Mouse (Mus musculus) c-Kit-positive CD71-negative TER-119-negative erythroid progenitor cells, embryonic 14.5 days (primary cell): ENCODE measurements around the gene Gm8122.
"Not testable (repeated sequence)": the region's sequence is repeated elsewhere in the genome, so short reads cannot be mapped to it uniquely, and the experiment has no call there.

Experiments
- DNase-seq: peaks from one replicate; pipeline ENCODE4 v3.0.0-alpha.2; 2013; ENCODE audit warnings: low read depth

Gene Gm8122

DNA sequence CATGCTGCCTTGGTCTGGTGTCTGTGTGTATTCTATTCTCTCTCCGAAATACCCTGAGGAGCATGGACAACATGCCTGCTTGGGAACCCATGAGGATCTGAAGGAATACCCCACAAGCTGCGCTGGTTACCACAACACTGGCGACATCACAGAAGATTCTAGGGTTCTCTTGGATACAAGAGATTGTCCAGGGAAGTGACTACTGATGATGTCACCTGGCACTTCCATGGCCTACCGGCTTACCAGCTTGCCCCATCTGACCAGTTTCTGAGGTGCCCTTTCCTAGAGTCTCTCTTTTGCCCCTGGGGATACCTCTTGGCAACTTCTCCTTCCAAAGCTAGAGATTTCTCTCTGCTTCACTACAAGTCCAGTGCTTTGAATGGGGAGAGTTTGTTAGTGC lies at the start of gene Gm8122:
Gene Gm8122 (minus strand): TSS at position 101 of the 400 bp plus-strand sequence.
- DNase-seq = not testable (repeated sequence)

DNA sequence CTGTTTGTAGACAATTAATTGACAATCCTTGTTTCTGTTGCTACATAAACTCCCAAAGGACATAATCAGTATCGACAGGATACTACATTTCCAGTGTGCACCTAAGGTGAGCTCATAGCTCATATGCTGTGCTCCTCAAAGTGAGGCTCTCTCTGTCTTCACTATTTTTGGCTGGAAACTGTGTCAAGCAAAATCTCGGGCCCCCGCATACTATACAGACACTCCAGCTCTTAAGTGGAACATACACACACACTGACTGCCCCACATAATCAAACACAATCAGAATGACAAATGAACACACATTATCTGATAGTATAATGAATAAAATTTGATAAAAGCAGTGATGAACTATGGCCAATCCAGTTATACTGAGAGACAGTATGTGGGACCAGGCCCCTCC lies 43.6 kb upstream of the Gm8122 start:
- DNase-seq = not testable (repeated sequence)

DNA sequence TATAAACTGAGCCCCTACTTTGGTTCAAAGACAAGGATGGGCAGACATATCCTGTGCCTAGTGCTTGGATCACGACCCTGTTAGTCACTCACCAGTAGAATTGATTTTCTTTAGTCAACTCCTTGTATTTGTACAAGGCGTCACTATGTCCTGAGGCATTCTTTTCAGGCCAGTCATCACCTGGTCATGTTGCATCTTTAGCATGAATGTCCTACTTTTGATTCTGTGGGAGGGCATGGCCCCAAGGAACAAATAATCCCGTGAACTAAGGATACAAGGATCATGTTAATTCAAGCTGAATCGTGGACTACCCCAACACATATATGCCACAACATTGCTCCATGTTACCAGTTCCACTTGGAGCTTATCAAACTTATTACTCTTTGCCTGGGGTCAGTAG lies 43.0 kb upstream of the Gm8122 start:
- DNase-seq = not testable (repeated sequence)

DNA sequence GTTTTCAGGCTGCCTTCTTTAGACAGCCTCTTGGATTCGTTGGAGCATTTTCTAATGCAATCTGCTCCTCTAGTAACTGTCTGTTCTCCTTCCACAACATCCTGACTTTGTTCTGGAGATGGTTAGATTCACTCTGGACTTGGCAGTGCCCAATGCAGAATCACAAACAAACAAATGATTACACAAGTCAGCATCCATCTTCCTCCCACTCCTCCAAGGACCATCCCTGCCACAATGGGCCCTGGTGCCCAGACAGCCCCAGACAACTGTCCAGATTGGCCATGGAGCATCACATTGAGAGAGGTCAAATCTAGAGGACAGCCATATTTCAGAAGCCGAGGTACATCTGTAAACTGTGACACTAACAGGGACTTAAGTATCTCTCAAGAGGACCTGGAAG lies 42.4 kb upstream of the Gm8122 start:
- DNase-seq = not testable (repeated sequence)

DNA sequence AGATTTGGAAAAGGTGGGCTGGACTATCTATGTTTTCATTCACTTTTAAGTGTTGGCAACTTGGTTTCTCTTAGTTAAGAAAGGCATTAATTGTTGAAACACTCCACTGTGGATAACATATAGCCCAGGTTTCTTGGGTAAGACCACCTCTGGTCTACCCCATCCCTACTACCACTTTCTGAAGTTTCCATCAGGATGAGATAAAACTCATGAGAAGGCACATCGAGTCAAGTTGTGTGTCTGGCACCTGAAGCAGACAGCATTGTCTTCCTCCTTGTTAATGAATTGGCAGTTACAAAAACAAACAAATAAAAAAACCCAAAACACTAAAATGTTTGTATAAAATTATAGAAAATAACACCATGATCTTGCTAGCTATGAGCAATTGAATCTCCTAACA lies 40.6 kb upstream of the Gm8122 start:
- DNase-seq = not testable (repeated sequence)

DNA sequence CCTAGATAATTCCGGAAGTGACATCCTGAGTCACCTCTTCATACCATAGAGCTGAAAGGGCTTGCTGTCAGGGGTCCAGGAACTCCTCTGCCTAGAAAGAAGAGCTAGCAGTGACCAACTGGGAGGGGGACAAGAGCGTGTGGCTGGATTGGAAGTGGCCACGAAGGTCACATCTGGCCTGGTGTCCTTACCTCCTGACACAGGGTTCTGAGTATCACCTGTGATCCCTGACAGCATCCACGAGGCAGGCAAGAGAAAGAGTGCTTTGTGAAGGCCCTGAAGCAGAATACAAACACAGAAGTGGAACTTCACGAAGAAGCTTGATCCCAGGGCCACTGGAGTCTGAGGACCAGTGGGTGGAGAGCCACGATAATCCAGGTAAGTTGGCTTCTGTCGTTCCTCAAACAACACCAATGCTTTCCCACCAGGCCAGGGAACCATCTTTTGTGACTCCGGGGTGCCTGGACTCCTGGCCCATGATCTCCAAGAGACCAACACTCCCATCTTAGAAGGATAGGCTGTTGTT lies 39.9 kb upstream of the Gm8122 start, which contains the start of gene Gm9732:
Gene Gm9732 (plus strand): TSS at position 51 of the 526 bp plus-strand sequence.
- DNase-seq = not testable (repeated sequence)

DNA sequence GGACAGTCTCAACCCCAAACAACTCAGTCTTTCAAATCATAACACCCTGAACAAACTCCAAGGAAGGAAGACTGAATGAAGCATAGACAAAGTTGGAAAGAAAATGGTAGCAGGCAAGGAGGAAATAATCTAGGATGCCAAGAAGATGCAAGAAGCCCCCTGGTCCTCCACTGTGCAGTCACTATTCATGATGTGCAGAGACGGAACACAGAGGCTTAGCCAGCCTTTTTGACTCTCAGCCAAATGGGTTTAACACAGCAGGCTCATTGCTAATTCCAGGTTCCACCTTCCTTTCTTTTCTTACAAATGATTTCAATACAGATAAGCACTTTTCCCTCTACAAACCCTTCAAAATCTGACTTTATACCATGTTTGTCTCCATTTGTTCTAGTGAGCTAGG lies 38.1 kb upstream of the Gm8122 start:
- not testable (repeated sequence) for DNase-seq

DNA sequence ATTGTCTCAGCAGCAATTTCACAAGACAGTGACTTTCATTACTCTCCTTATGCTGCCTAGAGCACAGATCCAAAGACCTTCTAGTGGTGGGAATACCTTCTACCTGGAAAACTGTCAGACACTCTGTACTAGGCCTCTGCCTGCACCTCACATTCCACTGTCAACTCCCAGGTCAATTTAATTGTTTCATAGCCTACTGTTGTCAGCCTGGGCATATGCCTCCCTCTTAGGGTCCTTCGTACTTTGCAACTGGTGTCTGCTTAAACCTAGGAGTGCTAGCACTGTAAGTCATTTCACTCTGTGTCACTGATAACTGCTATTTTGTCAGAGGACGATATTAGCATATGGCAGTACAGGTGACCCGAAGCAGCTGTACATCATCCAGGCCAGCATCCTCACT lies 34.1 kb upstream of the Gm8122 start:
- DNase-seq = not testable (repeated sequence)

DNA sequence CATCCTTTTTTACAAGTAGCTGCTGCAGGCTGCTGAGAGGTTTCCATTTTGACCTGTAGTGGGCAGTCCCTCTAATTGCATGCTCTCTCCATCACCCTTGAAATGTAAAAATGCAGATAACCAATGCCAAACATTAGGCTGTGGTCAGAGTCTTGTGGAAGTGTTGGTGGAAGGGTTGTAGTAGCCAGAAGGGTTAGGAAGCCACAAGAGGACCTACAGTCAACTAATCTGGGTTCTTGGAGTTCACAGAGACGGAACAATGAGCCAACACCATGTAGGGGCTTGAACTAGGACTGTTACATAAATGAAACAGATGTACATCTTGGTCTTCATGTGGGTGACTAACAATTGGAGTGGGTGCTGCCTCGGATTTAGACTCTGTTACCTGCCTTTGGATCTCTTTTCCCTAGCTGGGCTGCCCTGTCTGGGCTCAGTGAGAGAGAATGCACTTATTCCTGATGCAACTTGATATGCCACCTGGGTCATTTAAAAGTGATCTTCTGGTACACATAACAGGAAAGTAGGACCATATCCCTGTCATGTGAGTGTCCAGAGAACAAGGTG lies 33.5 kb upstream of the Gm8122 start:
- DNase-seq = not testable (repeated sequence)

DNA sequence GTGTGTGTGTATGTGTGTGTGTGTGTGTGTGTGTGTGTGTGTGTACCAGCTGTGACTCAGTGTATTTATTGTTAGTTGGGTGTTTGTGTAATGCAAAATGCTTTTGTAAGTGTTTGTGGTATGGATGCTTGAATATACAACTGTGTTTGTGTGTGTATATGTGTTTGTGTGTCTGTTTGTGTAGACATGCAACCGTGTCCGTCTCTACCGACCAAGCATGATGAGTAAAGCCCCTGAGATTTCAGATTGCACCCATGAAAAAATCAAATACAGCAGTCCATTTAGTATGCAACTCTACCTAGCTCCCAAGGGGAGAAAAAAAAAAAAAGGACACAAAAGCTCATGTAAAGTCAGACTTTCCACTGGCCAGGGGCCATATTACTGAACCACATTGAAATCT lies 28.3 kb upstream of the Gm8122 start:
- not testable (repeated sequence) for DNase-seq

DNA sequence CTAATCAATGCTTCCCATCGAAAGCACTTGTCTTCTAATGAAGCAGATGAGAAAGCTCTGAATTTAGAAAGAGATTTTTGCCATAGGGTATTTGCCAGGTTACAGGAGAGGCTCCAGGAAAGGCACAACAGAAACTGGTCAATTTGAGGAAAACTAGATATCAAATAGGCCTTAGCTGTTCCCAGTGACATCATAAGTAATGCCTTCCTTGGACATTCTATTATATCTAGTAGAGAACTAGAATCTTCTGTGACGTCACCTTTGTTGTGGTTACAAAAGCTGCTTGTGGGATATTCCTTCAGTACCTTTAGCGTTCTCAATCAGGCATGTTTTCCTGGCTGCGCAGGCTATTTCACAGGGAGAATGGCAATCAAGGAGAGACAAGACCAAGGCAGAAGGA lies 23.2 kb upstream of the Gm8122 start, which contains the start of gene Gm8126:
Gene Gm8126 (plus strand): TSS at position 301 of the 400 bp plus-strand sequence.
- DNase-seq = not testable (repeated sequence)

DNA sequence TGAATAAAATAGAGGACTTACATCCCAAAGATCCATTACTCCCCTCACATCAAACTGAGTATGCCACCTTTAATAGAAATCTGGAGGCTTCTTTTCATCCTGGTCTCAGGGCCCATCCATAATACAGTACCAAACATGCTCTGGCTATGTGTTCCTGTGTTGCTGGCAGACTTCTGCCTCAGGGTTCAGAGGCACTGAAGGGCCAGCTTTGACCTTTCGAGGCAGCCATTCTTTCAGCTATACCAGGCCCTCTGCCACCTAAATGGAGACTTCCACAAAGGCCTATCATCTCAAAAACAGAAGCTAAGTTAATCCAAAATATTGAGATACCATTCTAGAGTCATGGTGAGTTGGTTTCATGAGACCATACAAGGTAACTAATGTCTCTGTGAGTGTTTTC lies 21.4 kb upstream of the Gm8122 start:
- not testable (repeated sequence) for DNase-seq

DNA sequence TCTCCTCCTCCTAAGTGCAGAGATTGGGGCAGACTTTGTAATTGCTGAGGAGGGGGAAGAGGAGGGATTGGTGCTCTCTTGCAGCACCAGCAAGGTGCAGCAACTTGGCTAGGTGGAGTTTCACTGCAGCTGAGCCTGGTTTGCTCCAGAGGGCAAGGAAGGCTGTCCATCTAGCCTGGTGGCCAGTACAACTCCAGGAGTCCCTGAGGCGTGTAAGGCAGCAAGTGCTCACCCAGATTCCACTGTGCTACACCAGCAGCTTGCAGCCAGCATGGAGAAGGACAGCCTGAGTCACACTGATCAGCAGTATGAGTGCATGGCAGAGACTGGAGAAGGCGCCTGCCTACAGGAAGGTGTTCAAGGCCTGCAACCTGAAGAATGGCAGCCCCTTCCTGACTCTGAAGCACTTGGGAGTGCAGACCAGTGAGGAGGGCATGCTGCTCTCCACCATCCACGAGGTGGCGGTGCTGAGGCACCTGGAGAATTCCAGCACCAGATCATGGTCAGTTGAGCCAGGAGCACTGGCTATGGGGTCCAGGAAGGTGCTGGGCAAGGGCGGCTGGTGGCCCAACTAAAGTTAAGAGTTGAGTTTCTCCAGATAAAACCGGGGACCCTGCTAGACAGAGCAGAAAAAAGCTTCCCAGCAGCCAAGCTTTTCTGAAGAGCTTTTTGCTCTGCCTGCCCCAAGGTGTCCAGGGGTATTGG lies 15.6 kb upstream of the Gm8122 start:
- not testable (repeated sequence) for DNase-seq

DNA sequence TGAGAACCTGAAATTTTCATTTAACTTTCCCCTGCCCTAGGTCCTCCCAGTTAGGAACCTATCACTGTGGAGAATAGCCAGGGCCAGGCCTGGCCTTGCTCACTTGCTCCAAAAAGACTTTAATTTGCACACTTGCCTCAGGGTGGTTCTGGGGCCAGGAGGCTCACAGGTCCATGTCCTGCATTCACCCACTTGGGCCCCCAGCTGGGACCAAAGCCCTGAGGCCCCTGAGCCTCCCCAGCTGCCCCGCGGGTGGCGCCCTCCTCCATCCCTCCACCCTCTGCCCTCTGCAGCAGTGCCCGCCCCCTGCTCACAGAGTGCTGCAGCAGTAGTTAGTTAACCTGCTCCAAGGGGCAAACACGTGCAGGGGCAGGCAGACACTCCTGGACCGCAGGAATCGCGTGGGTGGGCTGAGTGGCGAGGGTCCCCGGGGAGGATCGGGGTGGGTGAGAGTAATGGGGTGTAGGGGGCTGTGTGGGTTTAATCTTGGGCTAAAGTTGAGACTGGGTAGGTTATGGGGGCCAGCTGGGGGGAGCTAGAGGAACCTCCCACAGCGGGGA lies 14.6 kb upstream of the Gm8122 start:
- not testable (repeated sequence) for DNase-seq

DNA sequence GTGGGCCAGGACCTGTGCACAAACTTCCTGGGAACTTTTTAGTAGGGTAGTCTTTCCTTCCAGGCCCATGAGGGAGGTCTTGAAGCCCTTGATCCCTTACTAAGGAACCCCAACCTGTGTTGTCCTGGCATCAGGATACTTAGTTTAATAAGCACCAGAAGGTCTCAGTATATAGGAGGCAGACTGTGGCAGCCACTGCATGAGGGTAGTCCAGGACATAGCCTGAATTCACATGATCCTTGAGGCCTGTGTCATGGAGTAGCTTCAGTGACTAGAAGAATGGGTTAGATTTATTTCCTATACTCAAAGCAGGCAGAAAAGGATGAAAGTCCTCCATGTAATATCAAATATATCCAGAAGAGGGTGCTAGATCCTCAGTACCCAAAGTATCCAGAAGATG lies 2.7 kb upstream of the Gm8122 start:
- not testable (repeated sequence) for DNase-seq
